Mouse (Mus musculus) embryonic facial prominence, embryonic 14.5 days (tissue): ENCODE results near the gene Dop1a. TPM values are rescaled to one million over a fixed set of nuclear protein-coding genes. Genes with fewer than 3 reads are reported as not detected.
A peak's percentile ranks its signal among the peaks of the same experiment; 100 is the strongest.

Experiments used
- ATAC-seq: fragments of 200-750 bp; cut with Nextera tagmentation; 2 replicates; pipeline ENCODE4 v1.8.0; 2017; ENCODE audit warnings: low read depth, moderate number of reproducible peaks, moderate TSS enrichment
- DNase-seq: peaks from one replicate; pipeline ENCODE4 v3.0.0-alpha.2; 2015; ENCODE audit warnings: low spot score
- H3K27ac ChIP-seq: fragments of 300-500 bp; sonication (generic); replicated peaks from 2 replicates; pipeline ENCODE4 v1.5.1; 2014; ENCODE audit warnings: low read depth, mild to moderate bottlenecking, low read length, moderate library complexity
- H3K27me3 ChIP-seq: fragments of 300-500 bp; sonication (generic); replicated peaks from 2 replicates; pipeline ENCODE4 v1.6.1; 2014; ENCODE audit warnings: low read length; ENCODE audit not compliant: control insufficient read depth, insufficient read depth
- H3K36me3 ChIP-seq: fragments of 300-500 bp; sonication (generic); 2 replicates; pipeline ENCODE4 v1.6.1; 2014; ENCODE audit warnings: low read length, mixed read lengths; ENCODE audit not compliant: control insufficient read depth, insufficient read depth
- H3K4me1 ChIP-seq: fragments of 300-500 bp; sonication (generic); 2 replicates; pipeline ENCODE4 v1.6.1; 2014; ENCODE audit warnings: antibody characterized with exemption, low read length; ENCODE audit not compliant: control insufficient read depth, insufficient read depth
- H3K4me2 ChIP-seq: fragments of 300-500 bp; sonication (generic); 2 replicates; pipeline ENCODE4 v1.6.1; 2014; ENCODE audit warnings: low read depth, mild to moderate bottlenecking, low read length, moderate library complexity, mixed read lengths
- H3K4me3 ChIP-seq: fragments of 300-500 bp; sonication (generic); 2 replicates; pipeline ENCODE4 v1.5.1; 2014; ENCODE audit warnings: low read depth, mild to moderate bottlenecking, low read length
- H3K9ac ChIP-seq: fragments of 300-500 bp; sonication (generic); 2 replicates; pipeline ENCODE4 v1.6.1; 2014; ENCODE audit warnings: low read depth, mild to moderate bottlenecking, low read length, moderate library complexity, mixed read lengths
- H3K9me3 ChIP-seq: fragments of 300-500 bp; sonication (generic); 2 replicates; pipeline ENCODE4 v1.6.1; 2016; ENCODE audit warnings: low read length; ENCODE audit not compliant: control insufficient read depth
- WGBS: fragments of 180-500 bp; shearing (Covaris S2); extraction: QIAGEN DNeasy Blood & Tissue Kit; methylation state at CpG from one replicate; pipeline ENCODE4 v1.1.7; 2014; 5-methylcytosine and 5-hydroxymethylcytosine counted together
- polyA plus RNA-seq: library from polyadenylated mRNA; unstranded; fragments of >200 nt; fragmentation: Nextera tagmentation; extraction: Ambion mirVana; gene quantifications from 2 replicates; pipeline ENCODE4 v1.2.1, GENCODE M21; 2014

Dop1a gene
- polyA plus RNA-seq, 1 experiment from 2014 or later: 20.8 TPM

DNA sequence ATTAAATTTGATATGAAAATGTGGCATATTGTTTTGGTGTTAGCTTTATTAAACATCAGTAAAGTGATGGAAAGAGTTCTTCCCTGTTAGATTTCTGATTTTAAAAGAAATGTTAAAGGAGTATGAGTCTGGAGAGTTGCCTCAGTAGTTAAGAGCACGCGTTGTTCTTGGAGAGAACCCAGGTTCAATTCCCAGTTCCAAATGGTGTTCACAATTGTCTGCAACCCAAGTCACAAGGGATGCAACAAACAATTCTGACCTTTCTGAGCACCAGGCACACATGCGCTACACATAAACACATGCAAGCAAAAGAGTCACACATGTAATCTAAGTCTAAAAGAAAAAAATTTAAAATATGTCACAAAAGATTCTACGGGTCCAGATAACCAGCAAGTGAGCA, 47.8 kb downstream of the Dop1a start:
- H3K4me2 ChIP-seq: no peak overlapping the region
- 94% methylated on average over 4 of the region's 4 CpGs for WGBS
- no peak overlapping the region for H3K4me3 ChIP-seq
- no peak overlapping the region for H3K9ac ChIP-seq
- ATAC-seq: no peak
- no peak overlapping the region for H3K27ac ChIP-seq
- H3K36me3 ChIP-seq: peaks cover 64% of the 10 kb centered on the region
- H3K27me3 ChIP-seq: no peaks in the 10 kb centered on the region
- no peak for DNase-seq
- H3K9me3 ChIP-seq: no peaks in the 10 kb centered on the region
- no peaks in the 10 kb centered on the region for H3K4me1 ChIP-seq

DNA sequence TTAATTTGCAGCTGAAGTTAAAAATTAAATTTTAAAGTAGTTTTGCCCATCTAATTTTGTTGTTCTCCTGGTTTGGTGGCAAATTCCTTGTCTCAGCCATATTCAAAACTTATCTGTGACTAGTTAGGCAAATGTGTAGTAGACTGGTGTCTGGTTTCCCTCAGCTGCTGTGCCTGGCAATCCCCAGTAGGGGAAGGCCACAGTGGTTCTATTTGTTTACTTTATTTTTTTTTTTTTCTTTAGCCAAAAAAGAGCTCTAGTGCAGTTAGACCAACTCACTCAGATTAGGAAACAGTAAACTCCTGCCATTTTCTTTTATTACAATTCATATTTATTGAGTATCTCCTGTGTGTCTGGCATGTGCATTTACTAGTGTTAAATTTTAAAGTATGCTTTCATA, 55.4 kb downstream of the Dop1a start:
- H3K4me1 ChIP-seq: no peaks in the 10 kb centered on the region
- no peak overlapping the region for H3K4me2 ChIP-seq
- H3K9ac ChIP-seq: no peak overlapping the region
- DNase-seq (peak; percentile 6), ATAC-seq (no peak)
- H3K36me3 ChIP-seq: peaks cover 66% of the 10 kb centered on the region
- no peaks in the 10 kb centered on the region for H3K9me3 ChIP-seq
- H3K27me3 ChIP-seq: no peaks in the 10 kb centered on the region
- H3K27ac ChIP-seq: no peak overlapping the region
- no peak overlapping the region for H3K4me3 ChIP-seq

- Histone ChIP-seq H3K4me2 (no peak overlapping the region), H3K27ac (no peak overlapping the region), H3K9me3 (no peaks in the 10 kb centered on the region), H3K4me3 (no peak overlapping the region), H3K36me3 (peaks cover 54% of the 10 kb centered on the region), H3K27me3 (no peaks in the 10 kb centered on the region), H3K4me1 (no peaks in the 10 kb centered on the region), H3K9ac (no peak overlapping the region)
- 37% methylated on average over 2 of the region's 2 CpGs for WGBS
- DNase-seq (no peak), ATAC-seq (no peak)
Measured at GRCm38 (mm10) chr9:86525600-86525999, 58.6 kb downstream of the Dop1a start.

- Histone ChIP-seq H3K27ac (no peak overlapping the region), H3K9ac (no peak overlapping the region), H3K4me1 (no peaks in the 10 kb centered on the region), H3K9me3 (no peaks in the 10 kb centered on the region), H3K27me3 (no peaks in the 10 kb centered on the region), H3K4me2 (no peak overlapping the region), H3K36me3 (peaks cover 50% of the 10 kb centered on the region), H3K4me3 (no peak overlapping the region)
- DNase-seq (no peak), ATAC-seq (no peak)
- 92% methylated on average over 5 of the region's 5 CpGs for WGBS
Measured at GRCm38 (mm10) chr9:86534071-86534470, 67.1 kb downstream of the Dop1a start.

GRCm38 (mm10) chr9:86543451-86543850, 76.5 kb downstream of the Dop1a start:
- peaks cover 63% of the 10 kb centered on the region for H3K36me3 ChIP-seq

DNA sequence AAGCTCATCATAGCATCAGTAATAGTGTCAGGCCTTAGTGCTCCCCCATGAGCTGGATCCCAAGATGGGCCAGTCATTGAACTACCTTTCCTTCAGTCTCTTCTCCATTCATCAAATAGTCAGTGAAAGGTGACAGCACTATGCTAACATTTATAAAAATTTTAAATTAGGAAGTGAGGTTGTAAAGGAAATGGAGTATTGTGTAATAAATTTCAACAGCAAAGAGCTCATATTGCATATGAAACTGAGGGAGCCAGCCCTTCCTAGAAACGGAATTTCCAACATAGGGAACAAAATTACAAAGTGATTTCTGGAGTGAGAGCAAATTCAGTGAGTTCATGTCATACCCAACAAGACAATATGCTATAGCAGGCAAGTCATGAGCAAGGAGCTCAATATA, 77.6 kb downstream of the Dop1a start:
- no peak overlapping the region for H3K4me3 ChIP-seq
- WGBS: 65% methylated on average over 1 of the region's 1 CpGs
- H3K4me1 ChIP-seq: no peaks in the 10 kb centered on the region
- DNase-seq (no peak), ATAC-seq (no peak)
- H3K9ac ChIP-seq: no peak overlapping the region
- H3K4me2 ChIP-seq: no peak overlapping the region
- H3K27me3 ChIP-seq: no peaks in the 10 kb centered on the region
- H3K9me3 ChIP-seq: no peaks in the 10 kb centered on the region
- H3K27ac ChIP-seq: no peak overlapping the region
- H3K36me3 ChIP-seq: peaks cover 74% of the 10 kb centered on the region

More at GRCm38 (mm10) chr9:86543451-86543850, 76.5 kb downstream of the Dop1a start:
- no peak for DNase-seq
- Histone ChIP-seq H3K4me3 (no peak overlapping the region), H3K9ac (no peak overlapping the region), H3K27ac (no peak overlapping the region), H3K4me2 (no peak overlapping the region), H3K27me3 (no peaks in the 10 kb centered on the region), H3K9me3 (no peaks in the 10 kb centered on the region), H3K4me1 (no peaks in the 10 kb centered on the region)
- 93% methylated on average over 3 of the region's 3 CpGs for WGBS
- no peak for ATAC-seq

DNA sequence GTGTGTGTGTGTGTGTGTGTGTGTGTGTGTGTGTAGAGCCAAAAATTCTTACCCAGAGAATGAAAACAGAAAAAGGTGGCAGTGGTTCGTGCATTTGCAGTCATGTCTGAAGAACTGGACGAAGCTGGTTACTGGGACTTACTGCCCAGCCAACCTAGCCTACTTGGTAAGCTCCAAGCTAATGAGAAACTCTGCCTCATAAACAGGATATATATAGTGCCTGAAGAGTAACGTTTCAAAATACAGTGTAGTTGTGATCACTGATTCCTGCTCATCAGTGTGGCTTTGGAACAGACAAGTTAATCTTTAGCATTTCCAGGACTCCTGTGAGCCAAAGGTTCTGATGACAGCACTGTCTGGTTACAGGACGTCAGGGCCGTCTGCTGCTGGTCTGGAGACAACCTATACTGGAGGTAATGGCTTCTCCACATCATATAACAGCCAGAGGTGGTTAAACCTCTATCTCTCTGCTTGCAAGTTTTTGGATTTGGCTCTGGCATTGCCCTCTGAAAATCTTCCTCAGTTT, 82.7 kb downstream of the Dop1a start:
- no peak for ATAC-seq
- Histone ChIP-seq H3K4me2 (no peak overlapping the region), H3K36me3 (peaks cover 85% of the 10 kb centered on the region), H3K4me3 (no peak overlapping the region), H3K27me3 (no peaks in the 10 kb centered on the region), H3K9me3 (no peaks in the 10 kb centered on the region), H3K4me1 (no peaks in the 10 kb centered on the region), H3K27ac (no peak overlapping the region), H3K9ac (no peak overlapping the region)
- WGBS: 87% methylated on average over 5 of the region's 5 CpGs
- DNase-seq: no peak

- H3K27ac ChIP-seq: no peak overlapping the region
- no peak overlapping the region for H3K9ac ChIP-seq
- ATAC-seq: no peak
- H3K4me2 ChIP-seq: no peak overlapping the region
- peaks cover 84% of the 10 kb centered on the region for H3K36me3 ChIP-seq
- H3K9me3 ChIP-seq: no peaks in the 10 kb centered on the region
- H3K4me3 ChIP-seq: no peak overlapping the region
- no peak for DNase-seq
- H3K4me1 ChIP-seq: no peaks in the 10 kb centered on the region
- whole genome bisulfite sequencing: 89% methylated on average over 3 of the region's 3 CpGs
- H3K27me3 ChIP-seq: no peaks in the 10 kb centered on the region
Measured at GRCm38 (mm10) chr9:86550717-86551116, 83.8 kb downstream of the Dop1a start.

DNA sequence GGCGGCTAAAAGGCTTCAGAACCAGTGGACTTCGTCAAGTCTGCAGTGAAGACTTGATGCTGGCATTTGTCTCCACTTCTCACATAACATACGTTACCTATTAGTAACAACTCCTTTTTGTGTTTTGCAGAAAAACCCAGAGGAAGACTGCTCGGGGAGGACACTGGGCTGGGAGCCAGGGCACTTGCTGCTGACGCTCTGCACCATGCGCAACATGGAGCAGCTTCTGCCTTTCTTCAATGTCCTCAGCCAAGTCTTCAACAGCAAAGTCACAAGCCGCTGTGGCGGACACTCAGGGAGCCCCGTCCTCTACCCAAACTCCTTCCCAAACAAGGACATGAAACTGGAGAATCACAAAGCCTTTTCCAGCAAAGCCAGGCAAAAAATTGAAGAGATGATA, 86.9 kb downstream of the Dop1a start:
- H3K9ac ChIP-seq: no peak overlapping the region
- H3K9me3 ChIP-seq: no peaks in the 10 kb centered on the region
- H3K4me1 ChIP-seq: no peaks in the 10 kb centered on the region
- H3K27me3 ChIP-seq: no peaks in the 10 kb centered on the region
- no peak overlapping the region for H3K27ac ChIP-seq
- WGBS: 73% methylated on average over 9 of the region's 9 CpGs
- H3K36me3 ChIP-seq: peaks cover 86% of the 10 kb centered on the region
- ATAC-seq (no peak), DNase-seq (no peak)
- H3K4me3 ChIP-seq: no peak overlapping the region
- no peak overlapping the region for H3K4me2 ChIP-seq
